Mouse (Mus musculus) MEL (cell line): ENCODE results near the gene Slc25a1.

Source experiments
- CTCF ChIP-seq, 3 experiments: IDR thresholded peaks in 2 of 3; conservative IDR thresholded peaks in 1 of 3; 2 replicates each; pipeline ENCODE4 v1.5.1; 2011 to 2012; ENCODE audit warnings: low read length in 3 of 3, low read depth in 2 of 3, mild to moderate bottlenecking in 2 of 3, improper control_type of control experiment in 1 of 3, inconsistent platforms in 1 of 3, mixed read lengths in 1 of 3, moderate library complexity in 1 of 3; ENCODE audit not compliant: control insufficient read depth in 1 of 3, insufficient read depth in 1 of 3, poor library complexity in 1 of 3, severe bottlenecking in 1 of 3
- TCF12 ChIP-seq: IDR thresholded peaks from 2 replicates; pipeline ENCODE4 v1.6.1; 2014; ENCODE audit warnings: low read depth, mild to moderate bottlenecking, inconsistent platforms, low read length, improper control_type of control experiment, moderate library complexity

DNA sequence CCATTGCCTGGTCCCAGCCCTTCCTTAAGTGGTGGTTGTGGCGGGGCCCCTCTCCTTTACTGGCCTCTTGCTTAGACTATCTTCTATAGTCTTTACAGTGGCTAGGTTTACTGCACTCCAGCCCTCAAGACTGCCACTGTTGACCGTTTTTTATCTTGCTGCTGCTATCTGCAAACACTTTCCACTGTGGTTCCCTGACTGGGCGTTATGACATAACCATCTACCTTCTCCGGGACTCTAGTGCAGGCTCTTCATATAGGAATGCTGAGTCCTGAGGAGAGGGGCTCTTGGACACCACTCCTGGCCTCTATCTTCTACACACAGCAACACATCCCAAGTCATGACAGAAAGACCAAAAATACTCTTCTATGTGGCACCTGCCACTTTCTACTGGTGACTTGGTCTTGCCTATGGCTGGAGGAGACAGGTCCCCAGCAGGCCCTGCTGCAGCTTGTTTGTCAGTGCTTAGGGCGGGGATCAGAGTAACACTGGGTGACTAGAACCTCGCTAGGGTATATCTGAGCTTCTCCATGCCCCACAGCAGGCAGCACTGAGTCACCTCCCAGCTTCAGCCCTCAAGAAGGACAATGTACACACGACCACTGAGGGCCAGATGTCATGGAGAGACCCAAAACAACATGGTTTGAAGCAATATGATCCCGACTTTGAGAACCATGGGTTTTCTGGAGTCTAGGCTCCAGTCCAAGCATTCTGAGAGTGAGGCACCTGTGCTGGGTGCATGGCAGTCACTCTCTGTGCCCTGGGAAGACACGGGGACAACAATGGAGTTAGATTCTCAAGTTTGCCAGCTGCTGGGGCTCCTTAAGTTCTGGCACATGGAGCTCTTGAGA lies 5.8 kb upstream of the Slc25a1 start:
- TF ChIP-seq CTCF (IDR thresholded peaks at IDR 0.05 in 2 of 3, conservative IDR thresholded peaks at IDR 0.05 in 1 of 3; ENCODE audit: control insufficient read depth in 1 of 3, insufficient read depth in 1 of 3, low read depth in 2 of 3, low read length in 3 of 3, poor library complexity in 1 of 3, severe bottlenecking in 1 of 3) (no peak), TCF12 (peak; percentile 60)
